Mouse (Mus musculus): ENCODE results near the gene C1qtnf9.

Gene C1qtnf9

DNA sequence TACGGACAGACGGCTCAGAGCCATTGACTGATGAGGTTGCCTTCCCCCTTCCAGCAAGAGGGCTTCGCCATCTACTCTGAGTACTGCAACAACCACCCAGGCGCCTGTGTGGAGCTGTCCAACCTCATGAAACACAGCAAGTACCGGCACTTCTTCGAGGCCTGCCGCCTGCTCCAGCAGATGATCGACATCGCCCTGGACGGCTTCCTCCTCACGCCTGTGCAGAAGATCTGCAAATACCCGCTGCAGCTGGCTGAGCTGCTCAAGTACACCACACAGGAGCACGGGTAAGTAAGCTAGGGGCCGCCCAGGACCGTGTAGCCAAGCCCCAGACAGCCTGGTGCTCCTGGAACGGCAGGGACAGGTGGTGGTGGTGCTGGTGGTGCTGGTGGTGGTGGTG is 16.4 kb upstream of the C1qtnf9 start:
- DNase-seq (ENCODE audit: low spot score) = no peak

DNA sequence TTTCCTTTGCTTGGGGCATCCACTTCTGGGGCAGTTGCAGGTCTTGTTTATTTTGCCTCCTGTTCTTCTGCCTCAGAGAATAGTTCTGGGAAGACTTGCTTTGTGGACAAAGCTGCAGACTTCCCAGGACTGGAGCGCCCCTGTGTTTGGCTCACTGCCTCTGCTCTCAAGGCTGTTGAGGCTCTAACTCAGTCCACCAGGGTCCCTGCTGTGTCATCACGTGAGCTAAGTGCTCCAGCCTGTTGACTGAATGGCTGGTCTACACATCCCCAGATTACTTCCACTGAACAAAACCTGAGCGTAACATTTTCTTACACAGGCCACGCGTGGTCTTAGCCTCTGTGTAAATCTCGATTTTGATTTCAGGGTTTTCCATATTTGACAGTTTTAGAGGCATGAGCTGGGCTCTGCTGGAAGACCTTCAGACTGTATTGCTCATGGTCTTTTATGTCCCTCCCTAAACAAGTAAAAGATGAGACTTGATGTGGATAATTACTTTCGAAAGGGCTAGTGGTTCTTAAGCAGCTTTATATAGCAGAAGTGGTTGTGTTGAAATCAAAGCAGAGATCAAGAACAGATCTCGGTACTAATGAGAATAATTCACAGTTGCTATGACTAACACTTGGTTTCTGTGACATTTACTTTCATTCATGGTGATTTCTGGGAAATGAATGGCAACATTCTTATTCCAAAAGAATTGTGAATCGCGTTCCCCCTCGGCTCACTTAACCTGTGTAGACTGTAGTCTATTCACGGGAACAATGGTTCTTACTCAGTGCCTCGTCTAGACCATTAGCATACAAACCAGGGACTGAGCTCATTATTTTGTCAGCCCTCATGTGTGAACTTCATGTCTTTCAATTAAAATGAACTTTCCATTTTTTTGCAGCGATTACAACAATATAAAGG is 14.8 kb upstream of the C1qtnf9 start:
- no peak for DNase-seq (ENCODE audit: low spot score)

DNA sequence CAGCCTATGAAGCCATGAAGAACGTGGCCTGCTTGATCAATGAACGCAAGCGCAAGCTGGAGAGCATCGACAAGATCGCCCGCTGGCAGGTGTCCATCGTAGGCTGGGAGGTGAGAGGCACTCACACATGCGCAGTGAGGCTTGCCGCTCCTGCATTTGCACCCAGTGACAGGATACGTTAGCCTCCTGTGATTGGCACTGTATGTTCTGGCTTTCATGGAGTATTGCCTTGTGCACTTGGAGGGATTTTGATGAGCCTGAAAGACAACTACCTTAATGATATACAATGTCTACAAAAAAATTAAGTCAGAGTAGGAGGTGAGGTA is 14.2 kb upstream of the C1qtnf9 start:
- no peak for DNase-seq (ENCODE audit: low spot score)

DNA sequence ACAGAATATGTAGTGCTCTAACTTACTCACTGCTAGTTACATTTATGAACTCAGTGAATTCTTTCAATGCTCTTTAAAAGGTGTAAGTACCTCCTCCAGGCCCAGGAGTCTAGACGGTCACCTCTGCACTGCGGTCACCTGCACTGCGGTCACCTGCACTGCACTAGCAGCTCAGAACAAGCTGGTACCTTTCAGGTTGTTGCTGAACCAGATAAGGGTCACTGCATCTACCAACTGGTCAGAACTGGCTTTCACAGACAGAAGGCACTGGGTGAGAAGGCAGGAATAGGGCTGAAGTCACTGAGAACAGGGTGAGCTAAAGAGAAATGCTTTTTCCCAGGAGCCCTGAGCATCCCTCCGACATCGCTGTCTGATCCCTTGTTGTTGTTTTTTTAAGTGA is 13.3 kb upstream of the C1qtnf9 start:
- no peak for DNase-seq (ENCODE audit: low spot score)

DNA sequence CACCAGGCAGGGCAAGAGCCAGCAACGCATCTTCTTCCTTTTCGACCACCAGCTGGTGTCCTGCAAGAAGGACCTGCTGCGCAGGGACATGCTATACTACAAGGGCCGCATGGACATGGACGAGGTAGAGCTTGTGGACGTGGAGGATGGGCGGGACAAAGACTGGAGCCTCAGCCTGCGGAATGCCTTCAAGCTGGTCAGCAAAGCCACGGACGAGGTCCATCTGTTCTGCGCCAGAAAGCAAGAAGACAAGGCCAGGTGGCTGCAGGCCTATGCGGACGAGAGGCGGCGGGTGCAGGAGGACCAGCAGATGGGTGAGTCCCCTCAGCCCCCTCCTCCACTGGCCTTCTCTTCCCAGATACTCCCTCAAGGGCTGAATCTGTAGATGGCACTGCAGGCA is 11.7 kb upstream of the C1qtnf9 start:
- DNase-seq (ENCODE audit: low spot score) = no peak

DNA sequence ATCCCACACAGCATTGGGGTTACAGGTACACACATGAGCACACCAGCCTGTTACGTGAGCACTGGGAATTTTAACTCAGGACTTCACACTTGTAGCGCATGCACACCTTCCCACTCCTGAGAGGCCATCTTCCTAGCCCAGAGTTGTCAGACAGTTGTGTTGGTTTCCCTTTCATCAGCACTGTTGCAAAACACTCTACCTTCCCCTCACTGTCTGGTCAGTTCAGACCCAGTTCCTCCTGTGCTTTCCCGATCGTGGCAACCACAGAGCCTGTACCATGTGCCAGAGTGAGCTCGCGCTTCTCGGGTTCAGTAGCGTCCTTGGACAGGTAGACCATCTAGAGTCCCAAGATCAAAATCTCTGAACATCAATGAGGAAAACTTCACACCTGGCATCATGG is 10.7 kb upstream of the C1qtnf9 start:
- DNase-seq (ENCODE audit: low spot score) = no peak

DNA sequence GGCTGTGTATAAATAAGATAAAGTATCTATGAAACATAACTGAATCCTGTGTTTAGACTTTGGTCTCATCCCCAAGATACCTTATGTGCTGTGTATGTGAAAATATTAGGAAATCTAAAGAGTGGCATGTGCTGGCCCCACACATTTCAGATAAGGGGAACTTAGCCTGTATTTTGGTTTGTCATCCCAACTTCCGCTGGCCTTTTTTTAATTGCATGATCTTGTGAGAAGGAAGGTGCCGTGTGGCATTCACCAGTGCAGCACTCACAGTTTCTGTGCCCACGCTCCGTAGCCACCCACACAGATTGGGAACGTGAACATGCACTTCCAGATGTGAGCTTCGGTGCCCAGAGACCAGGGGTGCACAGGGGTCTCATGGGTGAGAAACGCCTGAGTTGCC is 10.2 kb upstream of the C1qtnf9 start:
- DNase-seq (ENCODE audit: low spot score) = no peak

DNA sequence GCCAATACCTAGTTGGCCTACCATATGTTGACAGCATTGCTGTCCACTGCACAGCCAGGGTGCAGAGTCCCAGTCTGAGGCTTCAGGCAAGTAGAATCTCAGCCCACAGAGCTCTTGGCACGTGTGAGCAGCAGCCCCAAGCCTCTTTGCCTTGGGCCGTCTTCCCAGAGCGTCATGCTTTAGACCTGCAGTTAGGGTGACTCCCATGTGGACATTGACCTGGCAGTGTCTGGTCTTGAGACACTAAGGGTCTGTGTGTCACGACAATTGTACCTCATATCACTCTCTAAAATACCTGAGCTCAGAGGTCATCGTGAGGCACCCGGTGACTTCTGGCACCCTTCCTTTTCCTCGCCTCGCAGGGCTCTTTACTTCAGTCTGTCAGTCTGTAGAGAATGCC is 8.8 kb upstream of the C1qtnf9 start:
- DNase-seq (ENCODE audit: low spot score) = no peak

DNA sequence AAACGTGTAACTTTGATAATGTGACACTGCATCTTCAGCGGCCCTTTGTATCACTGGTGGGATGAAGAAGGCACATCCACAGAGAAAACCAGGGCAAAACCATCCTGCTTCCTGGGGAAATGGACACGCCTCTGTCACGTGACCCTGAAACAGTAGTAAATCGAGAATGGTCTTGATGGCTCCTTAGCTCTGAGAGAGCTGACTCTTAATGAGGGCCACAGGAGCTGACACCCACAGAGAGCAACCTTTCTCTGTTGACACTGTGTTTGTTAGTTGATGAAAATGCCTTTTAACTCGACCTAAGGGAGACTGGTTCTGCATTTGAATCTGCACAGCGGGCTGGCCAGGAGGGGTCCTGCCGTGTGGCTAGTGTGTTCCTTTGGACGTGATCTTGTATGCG is 6.1 kb upstream of the C1qtnf9 start:
- DNase-seq (ENCODE audit: low spot score) = no peak

DNA sequence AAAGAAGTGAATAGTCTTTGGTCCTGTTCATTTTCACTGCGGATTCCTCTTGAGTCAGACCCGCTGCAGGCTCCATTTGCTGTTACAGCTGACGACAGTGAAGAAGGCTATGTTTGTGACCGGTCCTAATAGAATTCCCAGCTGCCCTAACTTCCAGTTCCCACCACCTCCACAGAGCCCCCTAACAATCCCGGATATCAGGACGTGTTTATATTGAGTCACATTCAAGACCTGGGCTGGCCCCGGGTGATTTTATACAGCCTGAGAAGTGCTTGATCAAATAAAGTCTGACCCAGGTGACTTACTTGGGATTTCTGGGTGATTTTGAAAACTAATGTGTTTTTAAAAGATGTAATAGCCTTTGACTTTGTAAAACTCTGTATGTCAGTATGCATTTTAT is 5.2 kb upstream of the C1qtnf9 start:
- DNase-seq (ENCODE audit: low spot score) = no peak

DNA sequence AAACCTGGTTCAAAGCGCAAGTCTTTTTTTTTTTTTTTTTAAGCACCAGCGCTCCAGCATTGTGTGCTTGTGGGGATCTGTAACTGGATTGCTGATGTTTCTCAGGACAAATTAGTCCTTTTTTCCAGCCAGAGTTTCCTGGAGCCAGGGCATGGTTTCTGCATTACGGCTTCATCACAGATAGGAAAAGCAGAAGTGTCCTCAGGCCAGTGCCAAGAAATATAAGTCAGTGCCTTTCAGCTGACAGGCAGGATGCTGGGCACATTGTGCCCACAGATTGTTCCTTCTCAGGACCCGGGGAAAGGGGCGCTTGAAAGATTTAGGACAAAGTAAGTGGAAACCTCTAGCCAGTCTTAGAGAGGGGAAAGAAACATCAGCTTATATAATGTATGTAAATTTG is 4.2 kb upstream of the C1qtnf9 start:
- DNase-seq (ENCODE audit: low spot score) = no peak

DNA sequence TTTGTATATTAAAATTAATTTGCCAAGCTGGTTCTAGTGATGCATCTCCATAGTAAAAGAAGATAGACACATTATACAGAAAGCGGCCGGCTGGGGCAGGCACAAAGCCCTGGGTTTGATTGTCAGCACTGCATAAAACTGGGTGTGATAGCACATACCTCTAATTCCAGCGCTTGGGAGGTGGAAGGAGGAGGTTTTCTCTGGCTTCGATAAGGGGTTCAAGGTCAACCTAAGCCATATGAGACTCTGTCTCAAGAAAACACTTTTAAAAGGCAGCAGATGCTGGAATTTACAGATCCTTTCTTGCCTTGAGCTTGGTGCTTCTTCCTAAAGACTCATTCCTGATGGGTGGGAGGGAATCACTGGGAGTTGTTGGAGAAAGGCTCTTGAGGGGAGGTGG is 3.4 kb upstream of the C1qtnf9 start:
- DNase-seq (ENCODE audit: low spot score) = no peak

DNA sequence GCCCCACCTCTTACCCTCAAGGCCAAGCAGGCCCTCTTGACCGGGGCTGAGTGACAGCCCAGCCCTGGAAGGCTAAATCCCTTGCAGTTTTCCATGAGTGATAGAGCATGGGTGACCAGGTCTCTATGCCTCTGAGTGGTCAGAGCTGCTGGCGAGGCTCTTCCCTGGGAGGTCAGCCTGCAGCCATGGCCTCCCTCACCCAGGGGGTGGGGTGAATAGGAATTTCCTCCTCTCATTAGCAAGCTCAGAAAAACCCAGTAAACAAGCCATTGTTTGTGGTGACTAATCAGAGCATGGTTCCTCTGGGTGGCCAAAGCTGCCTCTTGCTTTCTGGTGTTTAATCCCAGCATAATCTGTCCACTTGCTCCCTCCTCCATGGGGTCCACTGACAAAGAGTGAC is 2.9 kb upstream of the C1qtnf9 start:
- DNase-seq (ENCODE audit: low spot score) = no peak

DNA sequence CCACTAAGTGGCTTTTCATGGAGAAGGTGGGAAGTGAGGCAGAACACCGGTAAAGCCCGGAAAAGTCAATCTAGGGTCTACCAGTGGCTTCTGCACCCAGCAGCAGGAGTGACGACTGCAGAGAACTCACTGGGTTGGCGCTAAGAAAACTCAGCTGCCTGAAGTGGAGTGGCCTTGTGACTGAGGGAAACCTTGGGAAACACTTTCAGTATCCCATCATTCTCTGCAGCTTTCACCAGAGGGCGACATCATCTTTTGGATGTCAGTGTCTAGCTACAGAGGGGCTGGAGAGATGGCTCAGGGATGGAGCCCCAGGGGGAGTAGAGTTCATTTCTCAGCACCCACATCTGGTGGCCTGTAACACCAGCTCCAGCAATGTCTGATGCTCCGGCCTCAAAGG is 1.4 kb downstream of the C1qtnf9 start:
- no peak for DNase-seq (ENCODE audit: low spot score)

DNA sequence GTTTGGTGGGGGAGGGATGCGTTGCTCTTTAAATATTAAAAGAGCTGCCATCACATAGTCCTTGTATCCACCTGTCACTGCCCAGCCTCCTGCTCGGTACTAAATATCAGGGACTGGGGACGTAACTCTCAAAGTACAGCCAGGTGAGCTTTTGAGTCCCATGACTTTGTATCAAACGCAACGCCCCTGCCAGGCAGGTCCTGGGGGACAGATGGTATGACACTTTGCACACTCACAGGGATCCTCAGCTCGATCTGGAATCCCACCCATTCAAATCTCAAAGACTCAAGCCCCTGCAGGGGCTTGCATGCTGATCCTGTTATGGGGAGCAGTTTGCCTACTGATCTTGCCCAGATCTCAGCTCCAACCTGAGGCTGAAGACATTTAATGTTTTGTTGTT is 2.7 kb downstream of the C1qtnf9 start:
- no peak for DNase-seq (ENCODE audit: low spot score)

DNA sequence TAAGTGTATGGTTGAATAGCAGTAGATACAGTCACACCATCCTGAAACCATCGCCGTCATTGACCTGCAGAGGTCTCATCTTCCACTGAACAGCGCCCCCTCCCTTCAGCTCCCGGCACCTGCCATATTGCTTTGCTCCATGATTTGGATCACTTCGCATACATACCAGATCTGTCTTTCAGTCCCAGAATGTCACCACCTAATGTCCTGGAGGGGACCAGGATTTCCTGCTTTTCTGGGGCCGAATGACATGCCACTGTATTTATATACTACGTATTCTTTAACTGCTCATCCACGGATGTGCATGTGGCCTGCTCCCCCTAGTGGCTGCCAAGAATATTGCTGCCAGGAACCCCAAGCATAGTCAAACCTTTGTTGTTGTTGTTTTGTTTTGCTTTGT is 3.1 kb downstream of the C1qtnf9 start:
- peak; percentile 58 for DNase-seq (ENCODE audit: low spot score)

DNA sequence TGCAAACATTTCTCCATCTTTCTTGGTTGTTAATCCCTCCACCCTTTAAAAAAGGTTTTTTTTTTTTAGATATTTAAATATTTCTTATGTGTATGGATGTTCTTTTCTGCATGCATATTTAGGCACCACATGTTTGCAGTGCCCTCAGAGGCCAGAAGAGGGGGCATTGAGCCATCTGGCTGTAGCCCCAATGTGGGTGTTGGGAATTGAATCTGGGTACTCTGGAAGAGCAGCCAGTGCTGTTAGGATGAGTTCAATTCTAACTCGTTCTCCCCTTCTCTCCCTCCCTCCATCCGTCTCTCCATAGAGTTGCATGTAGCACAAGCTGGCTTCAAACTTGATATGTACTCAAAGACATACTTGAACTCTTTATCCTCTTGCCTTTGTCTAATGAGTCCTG is 5.5 kb downstream of the C1qtnf9 start:
- no peak for DNase-seq (ENCODE audit: low spot score)

DNA sequence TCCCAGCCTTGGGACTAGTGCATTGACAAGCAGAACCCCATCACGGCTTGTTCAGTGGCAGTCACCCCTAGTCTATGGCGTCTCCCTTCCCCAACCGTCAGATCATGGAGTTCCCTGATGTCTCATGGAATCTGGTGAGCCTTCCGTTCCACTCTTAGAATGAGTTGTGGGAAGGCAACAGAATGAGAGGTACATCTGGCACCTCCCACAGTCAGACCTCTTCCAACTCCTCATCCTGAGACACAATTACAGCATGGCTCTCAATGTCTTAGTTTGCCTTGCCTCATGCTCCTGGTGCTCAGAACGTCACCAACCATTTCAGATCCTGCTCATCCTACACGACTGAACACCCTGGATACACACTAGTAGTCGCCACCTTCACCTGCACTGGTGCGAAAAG is 8.6 kb downstream of the C1qtnf9 start:
- DNase-seq (ENCODE audit: low spot score) = no peak

DNA sequence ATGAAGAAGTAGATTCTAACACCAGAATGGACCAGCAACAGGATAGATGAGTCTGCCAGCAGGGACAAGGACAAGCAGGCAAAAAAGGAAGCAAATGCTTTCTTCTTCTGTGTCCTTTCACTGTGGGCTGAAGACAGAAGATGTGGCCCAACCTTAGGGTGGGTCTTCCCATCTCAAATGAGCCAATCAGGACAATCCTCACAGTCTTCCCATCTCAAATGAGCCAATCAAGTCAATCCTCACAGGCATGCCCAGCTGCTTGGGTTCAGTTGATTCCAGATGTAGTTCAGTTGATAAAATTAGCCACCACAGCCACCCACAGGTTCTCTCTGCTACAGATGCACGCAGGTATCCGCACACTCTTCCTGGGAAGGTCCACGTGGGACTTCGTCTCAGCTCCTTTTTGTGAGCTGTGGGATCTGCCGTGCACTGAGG is 9.6 kb downstream of the C1qtnf9 start:
- no peak for DNase-seq (ENCODE audit: low spot score)

DNA sequence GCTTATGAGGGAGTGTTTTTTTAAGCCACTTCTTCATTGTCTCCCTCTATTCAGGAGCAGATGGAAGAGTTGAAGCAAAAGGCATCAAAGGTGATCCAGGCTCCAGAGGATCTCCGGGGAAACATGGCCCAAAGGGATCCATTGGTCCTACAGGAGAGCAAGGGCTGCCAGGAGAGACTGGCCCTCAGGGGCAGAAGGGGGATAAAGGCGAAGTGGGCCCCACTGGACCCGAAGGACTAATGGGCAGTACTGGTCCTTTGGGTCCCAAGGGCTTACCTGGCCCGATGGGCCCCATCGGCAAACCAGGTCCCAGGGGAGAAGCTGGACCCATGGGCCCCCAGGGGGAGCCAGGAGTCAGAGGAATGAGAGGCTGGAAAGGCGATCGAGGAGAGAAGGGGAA is 11.3 kb downstream of the C1qtnf9 start:
- DNase-seq (ENCODE audit: low spot score) = no peak

DNA sequence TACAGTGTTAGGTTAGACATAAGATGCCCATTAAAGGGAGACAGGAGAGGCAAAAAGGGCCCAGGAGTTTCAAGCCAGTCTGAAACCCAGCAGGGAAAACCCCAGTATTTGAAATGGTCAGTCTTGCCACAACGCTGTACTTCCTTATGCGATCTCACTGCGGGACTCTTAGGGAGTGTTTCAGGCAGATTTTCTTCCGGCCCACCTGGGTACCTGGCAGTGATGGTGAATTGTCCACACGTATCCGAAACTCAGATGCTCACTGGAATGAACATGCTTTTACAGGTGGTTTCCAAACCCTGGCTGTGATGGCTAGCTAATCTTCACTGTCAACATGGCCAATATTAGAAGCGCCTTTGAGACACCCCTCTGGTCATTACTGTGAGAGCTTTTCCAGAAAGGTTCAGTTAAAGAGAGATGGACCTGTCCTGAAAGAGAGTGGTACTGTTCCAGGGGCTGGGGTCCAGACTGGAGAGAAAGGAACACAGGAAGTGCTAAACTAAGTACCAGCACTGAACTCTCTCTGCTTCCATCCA is 14.3 kb downstream of the C1qtnf9 start:
- DNase-seq (ENCODE audit: low spot score) = no peak

DNA sequence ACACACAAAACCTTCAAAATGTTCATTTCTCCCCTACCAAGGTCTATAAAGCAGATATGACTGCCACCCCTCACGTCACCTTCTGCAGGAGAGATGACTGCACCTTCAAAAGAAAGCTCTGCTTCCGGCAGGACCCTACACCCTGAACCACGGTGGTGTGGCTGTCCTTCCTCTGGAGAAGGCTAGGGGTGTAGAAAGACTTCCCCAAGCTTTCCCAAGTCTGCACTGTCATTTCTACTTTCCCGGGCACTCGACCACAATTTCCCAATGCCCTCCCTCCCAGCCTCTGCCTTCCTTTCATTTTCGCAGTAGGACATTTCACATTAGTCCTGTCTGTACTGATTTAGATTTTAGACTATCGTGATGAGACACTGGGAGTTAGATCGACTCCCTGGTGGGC is 15.3 kb downstream of the C1qtnf9 start:
- no peak for DNase-seq (ENCODE audit: low spot score)

DNA sequence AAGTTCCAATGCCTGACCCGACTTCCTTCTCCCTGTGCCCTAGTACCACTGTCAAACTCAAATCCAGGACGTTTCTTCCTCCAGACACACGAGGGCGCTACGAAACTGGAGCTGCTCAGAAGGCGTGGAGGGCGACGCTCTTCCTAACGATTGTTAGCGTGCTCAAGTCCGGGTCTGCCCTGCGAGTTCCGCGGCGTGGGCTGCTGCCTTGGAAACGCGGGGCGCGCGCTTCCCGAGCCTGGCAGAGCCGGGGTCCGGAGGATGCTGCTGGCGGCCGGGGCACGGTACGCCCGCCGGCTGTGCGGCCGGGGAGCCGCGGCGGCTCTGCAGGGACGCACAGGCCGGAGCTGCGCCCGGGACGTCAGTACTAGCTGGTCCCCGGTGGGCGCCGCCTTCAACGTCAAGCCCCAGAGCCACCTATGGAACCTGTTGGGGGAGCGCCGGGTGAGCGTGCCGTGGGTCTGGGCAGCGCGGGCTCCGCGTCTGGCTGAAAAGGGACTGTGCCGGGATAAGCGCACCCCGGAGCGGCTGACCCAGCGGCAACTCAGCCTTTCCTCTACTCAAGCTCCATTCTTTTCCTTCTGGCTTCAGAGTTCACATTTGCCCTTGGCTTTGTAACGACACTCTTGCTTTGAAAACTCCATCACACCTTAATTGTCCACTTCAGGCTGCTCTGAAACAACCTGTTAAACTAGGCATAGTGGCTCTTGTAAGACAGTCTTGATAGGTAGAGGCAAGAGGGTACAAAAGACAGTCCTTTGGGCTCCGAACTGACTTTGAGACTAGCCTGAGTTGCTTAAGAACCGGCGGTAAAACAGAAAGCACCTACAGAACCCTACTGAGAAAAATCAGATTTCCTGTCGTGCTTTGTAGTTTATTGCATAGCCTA is 16.7 kb downstream of the C1qtnf9 start, which contains the start of gene Mipep:
TSS of gene Mipep (plus strand) at position 147 of the 889 bp plus-strand sequence.
- DNase-seq (ENCODE audit: low spot score) = peak; percentile 89

Data from yolk sac, embryonic 10.5 days (tissue).